Mouse (Mus musculus): ENCODE measurements around the gene 1110051M20Rik. TPM values are rescaled to one million over a fixed set of nuclear protein-coding genes. Genes with fewer than 3 reads are reported as not detected.
"Not testable (repeated sequence)": the region's sequence is repeated elsewhere in the genome, so short reads cannot be mapped to it uniquely, and the experiment has no call there.

Gene 1110051M20Rik
- total RNA-seq (2014; fragmentation: Nextera tagmentation): 8.8 and 9.6 TPM in 2 replicates
- 5.8 and 6.7 TPM in 2 replicates for total RNA-seq (2017)

- ATAC-seq (replicated peaks; ENCODE audit: poor library complexity, severe bottlenecking): peak; percentile 100
Observed at GRCm38 (mm10) chr2:91444286-91444892, at the start of gene 1110051M20Rik. Gene 1110051M20Rik (minus strand): TSS chr2:91444704.

DNA sequence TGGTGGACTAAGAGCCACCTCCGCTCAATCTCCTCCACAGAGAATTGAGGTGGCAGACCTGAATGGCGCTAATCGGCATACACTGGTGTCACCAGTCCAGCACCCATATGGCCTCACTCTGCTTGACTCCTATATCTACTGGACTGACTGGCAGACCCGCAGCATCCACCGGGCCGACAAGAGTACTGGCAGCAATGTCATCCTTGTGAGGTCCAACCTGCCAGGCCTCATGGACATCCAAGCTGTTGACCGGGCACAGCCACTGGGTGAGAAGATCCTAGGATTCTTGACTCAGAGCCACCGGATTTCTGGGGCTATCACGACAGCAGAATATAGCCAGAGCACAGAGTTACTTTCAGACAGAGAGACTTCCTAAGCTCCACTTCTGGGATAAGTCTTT is 49.5 kb upstream of the 1110051M20Rik start:
- ATAC-seq (replicated peaks; ENCODE audit: poor library complexity, severe bottlenecking): no peak

DNA sequence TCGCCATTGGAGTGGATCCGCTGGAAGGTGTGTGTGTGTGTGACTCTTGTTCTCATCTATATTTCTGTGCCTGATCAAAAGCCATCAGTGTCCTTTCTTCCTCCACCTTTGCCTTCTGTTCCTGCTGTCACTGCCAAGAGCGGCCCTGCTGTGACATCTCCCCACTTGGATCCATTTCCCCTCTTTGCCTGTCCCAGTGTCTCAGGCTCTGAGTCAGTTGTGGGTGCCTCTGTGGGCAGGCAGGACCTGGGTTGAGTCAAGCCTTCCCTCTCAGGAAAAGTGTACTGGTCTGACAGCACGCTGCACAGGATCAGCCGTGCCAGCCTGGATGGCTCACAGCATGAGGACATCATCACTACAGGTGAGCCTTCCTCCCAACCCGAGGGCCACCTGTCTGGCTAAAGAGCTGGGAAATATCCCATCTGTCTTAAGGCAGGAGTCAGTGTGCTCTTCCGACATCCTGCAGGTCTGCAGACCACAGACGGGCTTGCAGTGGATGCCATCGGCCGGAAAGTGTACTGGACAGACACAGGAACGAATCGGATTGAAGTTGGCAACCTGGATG is 47.6 kb upstream of the 1110051M20Rik start:
- no peak for ATAC-seq (replicated peaks; ENCODE audit: poor library complexity, severe bottlenecking)

GRCm38 (mm10) chr2:91487295-91487694 is 42.8 kb upstream of the 1110051M20Rik start:
- not testable (repeated sequence) for ATAC-seq (replicated peaks; ENCODE audit: poor library complexity, severe bottlenecking)

DNA sequence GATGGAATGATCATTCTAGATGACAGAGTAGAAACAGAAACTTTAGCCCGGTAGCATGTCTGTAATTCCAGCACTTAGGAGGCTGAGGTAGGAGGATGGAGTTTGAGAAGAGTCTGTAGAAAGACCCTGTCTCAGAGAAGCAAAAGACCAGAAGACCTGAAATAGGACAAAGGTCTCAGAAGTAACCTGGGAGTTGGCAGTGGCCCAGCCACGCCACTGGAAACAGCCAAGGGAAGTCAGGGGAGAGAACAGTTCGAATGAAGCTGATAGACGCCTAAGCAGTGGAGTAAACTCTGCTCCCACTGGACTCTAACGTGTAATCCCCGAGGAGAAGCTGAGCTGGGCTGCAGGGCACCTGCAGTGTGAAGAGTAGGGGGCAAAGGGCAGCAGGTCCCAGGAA is 40.8 kb upstream of the 1110051M20Rik start:
- ATAC-seq (replicated peaks; ENCODE audit: poor library complexity, severe bottlenecking): no peak

DNA sequence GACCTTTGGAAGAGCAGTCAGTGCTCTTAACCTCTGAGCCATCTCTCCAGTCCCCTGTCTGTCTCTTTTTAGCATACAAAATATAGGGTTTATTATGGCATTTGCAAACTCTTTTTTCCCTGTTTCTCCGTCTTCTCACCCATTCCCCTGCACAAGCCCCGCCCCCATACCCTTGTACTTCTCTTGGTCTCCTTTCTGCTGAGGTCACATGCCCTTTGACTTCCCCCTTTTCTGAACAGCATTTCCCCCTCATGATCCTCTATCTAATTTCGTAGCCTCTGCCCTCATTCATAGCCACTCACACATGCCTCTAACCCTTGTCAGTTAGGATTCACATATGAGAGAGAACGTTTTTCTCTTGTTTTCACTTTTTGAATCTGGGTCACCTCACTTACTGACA is 40.2 kb upstream of the 1110051M20Rik start:
- peak; percentile 93 for ATAC-seq (replicated peaks; ENCODE audit: poor library complexity, severe bottlenecking)

- ATAC-seq (replicated peaks; ENCODE audit: poor library complexity, severe bottlenecking): peak; percentile 26; the same call in 1 of the 2 replicates
Observed at GRCm38 (mm10) chr2:91480805-91481514, 36.5 kb upstream of the 1110051M20Rik start.

DNA sequence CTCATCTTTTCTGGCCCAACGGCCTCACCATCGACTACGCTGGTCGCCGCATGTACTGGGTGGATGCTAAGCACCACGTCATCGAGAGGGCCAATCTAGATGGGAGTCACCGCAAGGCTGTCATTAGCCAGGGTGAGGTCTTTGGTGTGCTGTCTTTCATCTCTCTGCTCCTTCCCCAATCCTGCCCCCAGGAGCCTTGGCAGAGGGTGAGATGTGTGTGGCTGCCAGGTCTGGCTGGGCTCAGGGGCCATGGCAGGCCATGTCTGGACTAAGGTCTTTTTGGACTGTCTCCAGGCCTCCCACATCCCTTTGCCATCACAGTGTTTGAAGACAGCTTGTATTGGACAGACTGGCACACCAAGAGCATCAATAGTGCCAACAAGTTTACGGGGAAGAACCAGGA is 35.9 kb upstream of the 1110051M20Rik start:
- no peak for ATAC-seq (replicated peaks; ENCODE audit: poor library complexity, severe bottlenecking)

DNA sequence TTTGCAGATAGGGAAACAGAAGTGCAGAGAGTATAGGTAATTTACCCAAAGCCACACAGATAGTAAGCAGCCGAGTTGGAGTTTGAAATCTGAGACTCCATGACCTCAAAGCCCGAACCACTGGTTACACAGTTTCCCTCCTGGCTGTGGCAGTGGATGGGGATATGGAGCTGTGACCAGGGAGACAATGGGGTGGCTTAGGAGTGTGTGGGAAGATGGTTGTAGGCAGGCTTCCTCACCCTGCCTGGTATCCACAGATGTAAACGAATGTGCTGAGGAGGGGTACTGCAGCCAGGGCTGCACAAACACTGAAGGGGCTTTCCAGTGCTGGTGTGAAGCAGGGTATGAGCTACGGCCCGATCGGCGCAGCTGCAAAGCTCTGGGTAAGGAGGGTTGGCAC is 32.3 kb upstream of the 1110051M20Rik start:
- ATAC-seq (replicated peaks; ENCODE audit: poor library complexity, severe bottlenecking): no peak

DNA sequence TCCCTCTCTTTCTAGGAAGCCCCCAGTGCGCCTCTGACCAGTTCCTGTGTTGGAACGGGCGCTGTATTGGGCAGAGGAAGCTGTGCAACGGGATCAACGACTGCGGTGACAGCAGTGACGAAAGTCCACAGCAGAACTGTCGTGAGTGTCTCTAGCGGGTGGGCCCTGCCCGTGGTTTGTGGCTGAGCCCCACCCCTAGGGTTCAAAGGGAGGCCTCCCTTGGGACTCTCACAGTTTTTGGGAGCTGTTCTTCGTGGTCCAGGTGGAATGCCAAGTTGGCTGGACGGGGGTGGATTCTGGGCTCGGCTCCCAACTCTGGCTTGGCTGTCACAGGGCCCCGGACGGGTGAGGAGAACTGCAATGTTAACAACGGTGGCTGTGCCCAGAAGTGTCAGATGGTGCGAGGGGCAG is 31.8 kb upstream of the 1110051M20Rik start:
- peak; percentile 92 for ATAC-seq (replicated peaks; ENCODE audit: poor library complexity, severe bottlenecking)

DNA sequence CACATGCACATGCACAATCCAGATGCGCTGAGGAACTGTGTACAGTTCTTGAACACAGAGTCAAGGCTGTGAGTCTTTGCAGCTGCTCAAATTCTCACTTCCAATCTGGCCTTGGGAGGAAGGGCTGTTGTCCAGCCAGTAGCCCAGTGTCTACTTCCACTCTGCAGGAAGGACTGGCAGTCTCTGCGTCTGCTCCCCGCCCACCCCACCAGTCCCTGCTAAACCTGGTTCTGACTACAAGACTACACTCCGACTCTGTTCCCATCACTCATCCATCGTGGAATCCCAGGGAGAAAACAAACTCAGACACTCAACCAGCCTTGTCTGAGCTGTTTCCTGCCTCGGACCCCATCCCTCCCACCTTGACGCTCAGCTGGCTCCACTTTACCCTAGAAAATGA is 31.3 kb upstream of the 1110051M20Rik start:
- no peak; the same call in 1 of the 2 replicates for ATAC-seq (replicated peaks; ENCODE audit: poor library complexity, severe bottlenecking)

GRCm38 (mm10) chr2:91474358-91474757 is 29.9 kb upstream of the 1110051M20Rik start:
- ATAC-seq (replicated peaks; ENCODE audit: poor library complexity, severe bottlenecking): no peak

GRCm38 (mm10) chr2:91470055-91470647 is 25.6 kb upstream of the 1110051M20Rik start:
- ATAC-seq (replicated peaks; ENCODE audit: poor library complexity, severe bottlenecking): no peak

- no peak for ATAC-seq (replicated peaks; ENCODE audit: poor library complexity, severe bottlenecking)
Observed at GRCm38 (mm10) chr2:91467613-91468012, 23.1 kb upstream of the 1110051M20Rik start.

DNA sequence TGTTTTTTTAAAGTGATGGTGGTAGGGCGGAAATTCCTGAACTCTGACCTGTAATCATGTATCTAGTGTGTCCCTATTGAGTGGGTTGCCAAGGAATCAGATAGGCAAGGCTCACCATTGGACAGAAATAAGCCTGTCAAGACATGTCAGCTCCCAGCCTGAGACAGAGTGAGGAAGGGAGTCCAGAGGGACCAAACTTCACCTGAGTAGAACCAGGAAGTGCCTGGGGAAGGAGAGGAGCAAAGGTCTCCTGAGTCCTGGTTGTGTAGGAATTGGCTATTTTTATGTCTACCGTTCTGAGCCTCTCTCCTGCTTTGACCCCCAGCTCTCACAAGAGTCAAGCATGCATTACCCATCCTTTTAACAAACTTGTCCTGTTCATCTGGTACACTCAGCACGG is 21.4 kb upstream of the 1110051M20Rik start:
- no peak for ATAC-seq (replicated peaks; ENCODE audit: poor library complexity, severe bottlenecking)

DNA sequence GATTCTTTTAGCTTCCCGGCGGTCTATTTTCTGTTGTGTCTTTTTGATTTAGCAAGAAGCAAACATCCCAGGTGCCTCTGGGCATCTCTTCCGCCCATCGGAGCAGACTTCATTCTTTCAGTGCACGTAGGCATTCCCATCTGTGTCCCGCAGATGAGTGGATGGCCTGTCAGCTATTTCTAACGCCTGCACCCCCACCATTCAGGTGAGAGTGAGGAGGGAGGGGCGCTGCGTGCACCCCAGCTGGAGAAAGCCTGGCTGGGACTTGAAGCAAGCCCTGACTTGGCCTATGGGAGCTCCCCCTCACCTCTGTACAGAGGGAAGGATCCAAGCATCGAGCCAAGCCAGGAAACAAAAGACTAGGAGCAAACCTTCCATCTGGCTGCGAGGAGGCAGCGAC is 18.2 kb upstream of the 1110051M20Rik start:
- ATAC-seq (replicated peaks; ENCODE audit: poor library complexity, severe bottlenecking): no peak

DNA sequence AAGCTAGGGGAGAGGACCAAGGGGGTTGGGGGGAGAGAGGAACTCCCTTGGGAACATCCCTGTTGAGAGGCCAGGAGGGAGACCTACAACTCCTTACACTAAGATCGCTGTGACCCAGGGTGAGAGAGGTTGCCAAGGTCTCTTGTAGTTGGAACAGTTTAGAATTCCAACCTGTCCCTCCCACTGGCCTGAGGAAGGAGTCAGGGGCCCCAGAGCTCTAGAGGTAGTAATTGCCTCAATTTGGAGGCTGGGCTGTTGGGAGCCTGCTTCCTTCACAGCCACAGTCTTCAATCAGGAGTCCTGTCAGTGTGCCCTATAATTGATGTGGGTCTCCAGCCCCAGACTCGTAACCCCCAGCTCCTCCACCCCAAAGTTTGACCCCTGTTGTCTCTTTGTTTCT is 17.7 kb upstream of the 1110051M20Rik start:
- no peak for ATAC-seq (replicated peaks; ENCODE audit: poor library complexity, severe bottlenecking)

DNA sequence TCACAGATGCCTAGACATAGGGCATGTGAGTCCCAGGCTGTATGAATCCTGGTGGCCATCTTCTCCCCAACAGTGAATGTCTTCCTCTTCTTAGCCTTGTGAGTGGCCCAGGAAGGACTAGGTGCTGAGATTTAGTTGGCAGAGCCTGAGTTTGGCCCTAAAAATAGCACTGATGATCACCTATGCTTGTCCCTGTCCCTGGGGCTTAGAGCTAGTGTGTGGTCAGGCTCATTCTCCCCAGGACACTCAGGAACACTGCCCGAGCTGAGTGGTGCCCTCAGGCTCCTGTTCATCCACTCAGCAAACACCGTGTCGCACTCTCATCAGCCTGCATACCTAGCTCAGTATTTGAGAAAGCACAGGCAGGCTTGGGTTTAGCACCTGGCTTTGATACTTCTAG is 16.8 kb upstream of the 1110051M20Rik start:
- no peak for ATAC-seq (replicated peaks; ENCODE audit: poor library complexity, severe bottlenecking)

- ATAC-seq (replicated peaks; ENCODE audit: poor library complexity, severe bottlenecking): no peak
Observed at GRCm38 (mm10) chr2:91460771-91461170, 16.3 kb upstream of the 1110051M20Rik start.

DNA sequence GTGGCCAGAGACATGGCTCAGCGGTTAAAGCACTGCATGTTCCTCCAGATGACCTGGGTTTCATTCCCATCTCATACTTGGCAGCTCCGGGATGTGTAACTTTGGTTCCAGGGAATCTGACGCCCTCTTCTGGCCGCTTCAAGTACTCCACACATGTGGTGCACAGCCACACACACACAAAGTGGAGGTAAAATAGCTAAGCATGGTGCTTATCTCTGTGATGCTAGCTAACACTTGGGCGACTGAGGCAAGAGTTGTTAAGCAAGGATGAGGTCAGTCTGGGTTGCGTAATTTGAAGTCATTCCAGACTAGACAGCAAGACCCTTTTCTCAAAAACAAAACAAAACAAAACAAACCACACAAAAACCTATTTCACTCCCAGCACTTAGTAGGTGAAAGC is 15.6 kb upstream of the 1110051M20Rik start:
- peak; percentile 24; the same call in 1 of the 2 replicates for ATAC-seq (replicated peaks; ENCODE audit: poor library complexity, severe bottlenecking)

Measured in granulocyte monocyte progenitor cell, adult 5-6 weeks (primary cell).